Mouse (Mus musculus): ENCODE data around the gene Gsdme.

Gene Gsdme

GRCm38 (mm10) chr6:50263670-50264069 is at the start of gene Gsdme:
Gene Gsdme (minus strand): TSS chr6:50263862.
- no peak for DNase-seq

- peak; percentile 89 for DNase-seq
Measured at GRCm38 (mm10) chr6:50312647-50313046, 49.0 kb upstream of the Gsdme start.

DNA sequence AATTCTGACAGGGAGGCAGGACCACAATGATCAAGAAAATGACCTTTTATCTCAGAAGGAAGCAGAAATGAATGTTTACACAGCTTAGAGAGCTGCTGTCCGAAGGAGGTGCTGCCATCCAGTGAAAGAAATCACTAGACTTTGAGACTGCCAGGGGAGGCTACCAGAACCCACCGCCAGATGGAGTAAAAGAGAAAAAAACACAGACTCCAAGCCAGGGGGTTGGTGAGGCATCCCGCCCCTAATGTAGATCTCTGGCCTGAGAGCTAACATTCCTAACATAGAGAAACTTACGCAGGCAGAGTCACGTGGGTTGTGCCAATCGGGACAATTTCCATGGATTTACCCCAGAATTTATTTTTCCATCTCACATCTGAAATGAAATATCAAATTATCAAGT is 45.4 kb upstream of the Gsdme start:
- DNase-seq, result peak; percentile 64

GRCm38 (mm10) chr6:50306625-50307024 is 43.0 kb upstream of the Gsdme start:
- DNase-seq, result no peak

DNA sequence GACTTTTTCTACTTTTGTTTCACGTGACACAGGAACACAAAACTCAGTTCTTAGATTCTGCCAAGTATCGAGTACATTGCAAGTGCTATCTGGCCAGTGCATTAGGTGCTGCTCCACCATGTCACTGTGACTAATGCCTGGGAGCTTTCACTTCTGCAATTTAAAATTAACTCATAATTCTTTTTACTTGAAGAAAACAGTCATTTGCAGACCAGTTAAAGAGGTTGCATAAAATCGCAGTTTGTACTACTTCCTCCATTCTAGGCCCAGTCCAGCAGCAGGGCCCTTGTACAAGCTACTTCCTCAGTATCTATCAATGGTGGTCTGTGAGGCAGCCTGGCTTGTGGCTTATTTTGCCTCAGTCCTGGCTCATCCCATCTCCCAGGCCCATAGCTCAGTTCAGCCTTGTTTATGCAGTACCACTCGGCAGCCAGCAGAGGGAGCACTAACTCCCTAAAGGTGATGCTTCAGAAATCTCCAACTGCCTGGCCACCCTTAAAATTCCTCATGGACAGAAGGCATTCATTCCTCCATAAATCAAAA is 41.4 kb upstream of the Gsdme start:
- peak; percentile 86 for DNase-seq

GRCm38 (mm10) chr6:50301121-50301520 is 37.5 kb upstream of the Gsdme start:
- no peak for DNase-seq

- DNase-seq, result no peak
Measured at GRCm38 (mm10) chr6:50300622-50301021, 37.0 kb upstream of the Gsdme start.

- DNase-seq, result no peak
Measured at GRCm38 (mm10) chr6:50299071-50299470, 35.4 kb upstream of the Gsdme start.

- DNase-seq, result no peak
Measured at GRCm38 (mm10) chr6:50297671-50298070, 34.0 kb upstream of the Gsdme start.

DNA sequence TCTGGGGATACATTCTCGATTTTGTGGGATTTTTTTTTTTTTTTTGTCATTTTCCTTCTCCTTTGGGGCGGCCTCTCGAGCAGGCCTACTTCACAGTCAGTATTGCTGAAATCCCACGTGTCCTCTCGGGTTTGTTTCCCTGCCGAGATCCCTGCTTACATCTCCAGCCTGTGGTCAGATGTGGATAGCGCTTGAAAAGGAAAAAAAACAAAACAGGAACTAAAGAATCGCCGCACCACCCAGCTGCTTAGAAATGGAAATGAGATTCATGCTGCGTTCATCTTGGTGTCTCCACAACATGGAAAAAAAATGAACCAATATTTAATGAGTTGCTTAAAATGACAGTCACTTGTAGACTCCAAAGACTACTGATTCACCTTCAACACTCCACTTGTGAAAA is 31.5 kb upstream of the Gsdme start:
- no peak for DNase-seq

GRCm38 (mm10) chr6:50294128-50294527 is 30.5 kb upstream of the Gsdme start:
- peak; percentile 83 for DNase-seq

- no peak for DNase-seq
Measured at GRCm38 (mm10) chr6:50291650-50292049, 28.0 kb upstream of the Gsdme start.

DNA sequence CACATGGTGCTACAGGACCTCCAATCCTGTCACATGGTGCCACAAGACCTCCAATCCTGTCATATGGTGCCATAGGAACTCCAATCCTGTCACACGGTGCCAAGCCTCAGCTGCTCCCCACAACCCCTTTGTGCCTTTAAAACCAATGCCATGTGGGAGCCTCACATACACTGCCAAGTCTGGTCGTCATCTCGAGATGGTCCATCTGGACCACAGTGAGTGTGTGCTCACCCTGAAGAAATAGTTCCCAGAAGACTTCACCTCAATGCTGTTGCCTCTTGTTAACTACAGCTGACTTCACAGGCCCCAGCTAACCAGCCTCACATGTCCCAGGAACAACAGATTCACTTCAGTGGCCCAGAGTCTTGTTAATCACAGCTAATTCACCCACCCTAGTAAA is 23.2 kb upstream of the Gsdme start:
- no peak for DNase-seq

GRCm38 (mm10) chr6:50279642-50280041 is 16.0 kb upstream of the Gsdme start:
- no peak for DNase-seq

- DNase-seq, result no peak
Measured at GRCm38 (mm10) chr6:50273947-50274346, 10.3 kb upstream of the Gsdme start.

- DNase-seq, result no peak
Measured at GRCm38 (mm10) chr6:50273416-50273815, 9.8 kb upstream of the Gsdme start.

DNA sequence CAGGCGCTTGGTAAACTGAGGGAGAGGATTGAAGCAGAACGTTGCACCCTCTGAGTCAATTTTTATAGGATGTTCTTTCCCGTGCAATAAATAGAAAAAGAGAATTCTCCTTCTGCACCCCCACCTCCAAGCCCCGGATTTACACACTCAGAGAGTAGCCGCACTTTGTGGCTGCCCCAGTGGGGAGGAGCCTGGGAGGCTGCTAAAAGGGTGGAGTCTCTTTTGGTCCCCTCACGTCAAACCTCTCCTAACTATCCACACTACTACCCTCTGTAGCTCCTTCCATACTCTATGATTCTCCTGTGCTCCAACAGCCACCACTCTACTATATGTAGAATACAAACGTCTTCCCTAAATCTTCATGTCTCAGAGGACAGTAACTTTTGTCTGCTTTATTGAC is 1.4 kb downstream of the Gsdme start:
- DNase-seq, result no peak

DNA sequence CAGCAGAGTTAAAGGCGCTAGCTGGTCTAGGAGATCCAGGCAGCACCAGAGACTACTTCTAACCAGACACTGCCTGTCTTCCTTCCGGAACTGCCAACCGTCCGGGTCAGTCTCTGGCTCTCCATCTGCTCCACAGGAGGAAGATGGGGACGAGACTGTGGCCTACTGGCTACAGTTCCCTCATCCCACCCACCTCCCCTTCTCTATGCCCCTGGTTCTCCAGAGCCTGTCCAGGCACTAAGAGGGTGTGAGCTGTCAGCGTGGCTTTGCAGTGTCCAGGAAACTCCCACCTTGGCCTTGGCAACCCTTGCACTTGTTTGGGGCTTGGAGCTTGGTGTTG is 1.8 kb downstream of the Gsdme start:
- DNase-seq, result no peak

DNA sequence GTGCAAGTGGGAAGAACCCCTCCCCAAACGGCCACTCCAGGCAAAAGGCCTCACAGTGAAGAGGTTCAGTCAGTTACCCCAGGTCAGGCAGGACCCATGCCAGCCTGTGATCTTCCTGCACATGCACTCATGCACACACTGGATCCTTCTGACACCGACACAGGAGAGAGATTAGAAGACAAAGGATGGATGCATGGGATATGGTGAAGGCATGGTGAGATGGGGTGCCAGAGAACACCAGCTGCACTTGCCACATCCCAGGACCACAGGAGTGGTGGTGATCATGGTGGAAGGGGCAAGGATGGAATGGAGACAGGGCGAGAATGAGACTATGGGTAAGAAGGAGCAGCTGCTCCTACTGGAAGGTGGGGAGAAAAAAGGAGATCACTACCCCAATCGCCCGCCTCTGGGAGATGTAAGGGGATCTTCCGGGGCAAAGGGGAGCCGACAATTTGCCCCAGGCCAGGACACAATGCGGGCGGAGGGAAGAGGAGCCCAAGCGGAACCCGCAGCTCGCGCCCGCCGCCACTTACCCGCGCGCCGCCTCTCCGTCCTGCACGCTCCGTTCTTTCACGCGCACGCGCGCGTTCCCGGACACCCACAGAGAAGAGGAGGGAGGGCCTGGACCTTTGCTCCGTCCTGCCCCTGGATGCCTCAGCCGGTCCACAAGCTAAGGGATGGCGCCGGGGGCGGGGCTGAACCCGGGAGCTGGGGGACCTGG is 2.3 kb downstream of the Gsdme start:
- DNase-seq, result peak; percentile 87

GRCm38 (mm10) chr6:50255356-50255755 is 8.3 kb downstream of the Gsdme start:
- no peak for DNase-seq

- no peak for DNase-seq
Measured at GRCm38 (mm10) chr6:50254723-50255184, 8.9 kb downstream of the Gsdme start.

- DNase-seq, result peak; percentile 58
Measured at GRCm38 (mm10) chr6:50252690-50253089, 11.0 kb downstream of the Gsdme start.

DNA sequence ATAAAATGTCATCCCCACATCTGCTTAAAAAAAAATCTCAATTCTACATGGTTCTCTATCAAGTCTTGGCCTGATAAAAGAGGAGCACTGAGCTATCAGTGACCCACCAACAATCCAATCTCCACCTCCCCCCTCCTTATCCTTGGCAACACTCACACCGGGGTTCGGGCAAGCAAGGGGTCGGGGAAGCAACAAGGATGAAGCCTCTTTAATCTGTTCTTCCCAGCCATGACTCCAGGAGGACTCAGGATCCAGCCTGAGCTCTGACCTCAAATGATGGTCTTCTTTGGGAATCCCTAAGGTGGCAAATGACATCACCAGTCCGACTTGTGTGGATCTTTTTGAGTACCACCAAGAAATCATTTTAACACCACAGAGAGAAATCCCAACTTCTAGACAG is 15.9 kb downstream of the Gsdme start:
- no peak for DNase-seq

- peak; percentile 29 for DNase-seq
Measured at GRCm38 (mm10) chr6:50247356-50247755, 16.3 kb downstream of the Gsdme start.

- DNase-seq, result no peak
Measured at GRCm38 (mm10) chr6:50244967-50245366, 18.7 kb downstream of the Gsdme start.

All from thymus, postnatal 4 days (tissue).